9 mouse cellular contexts compared by ENCODE assay signal in the genomic region with DNA sequence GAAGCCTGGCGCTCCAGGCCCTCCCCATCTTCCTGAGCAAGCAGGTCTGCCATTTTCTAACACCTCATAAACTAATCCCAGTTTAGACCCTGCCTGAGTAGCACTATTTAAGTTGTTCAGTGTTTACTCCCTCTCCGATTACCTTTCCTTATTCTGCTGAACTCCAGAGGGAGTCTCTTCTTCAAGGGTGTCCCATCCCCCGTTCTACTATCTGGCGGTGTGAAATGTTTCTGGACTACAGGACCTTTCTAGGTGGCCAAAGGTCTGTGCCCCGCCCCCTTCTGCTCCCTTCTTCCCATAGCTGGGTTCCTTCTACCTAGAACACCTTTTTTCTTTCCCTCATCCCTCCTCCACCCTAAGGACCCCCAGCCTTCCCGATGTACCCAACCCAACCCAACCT. TPM values are rescaled to one million over a fixed set of nuclear protein-coding genes. Genes with fewer than 3 reads are reported as not detected.
DNase-seq lines count a peak whose midpoint lies in the region; ATAC-seq lines count a peak whose summit lies in the region.
"Had no signal": no experiment of that assay in that cellular context is flagged by ENCODE, and none has a peak within 500 bp of the region (broad histone marks: within the 10 kb centered on the region; RNA-seq: fewer than 3 reads in every experiment).

No protein-coding gene starts in this region.

- DNase-seq in heart, postnatal 10 days, result no peak
- peak; percentile 35 to 70 for DNase-seq in kidney, adult 8-10 months
- no peak for DNase-seq in urinary bladder, adult 2 months (ENCODE audit: low spot score)
- DNase-seq in left cerebral cortex, postnatal 4 days, result no peak
- no peak for DNase-seq in thymus, postnatal 36 days

- H3K36me3 ChIP-seq in heart, embryonic 13.5 days, result no peaks in the 10 kb centered on the region
- H3K36me3 ChIP-seq in embryonic facial prominence, embryonic 12.5 days, result no peaks in the 10 kb centered on the region
- H3K36me3 ChIP-seq in midbrain, embryonic 15.5 days (replicated peaks), result no peaks in the 10 kb centered on the region
- H3K36me3 ChIP-seq: G1E had no signal

- H3K27me3 ChIP-seq in heart, embryonic 13.5 days (replicated peaks), result peaks cover 45% of the 10 kb centered on the region
- peaks cover 37% of the 10 kb centered on the region for H3K27me3 ChIP-seq in embryonic facial prominence, embryonic 12.5 days
- H3K27me3 ChIP-seq in midbrain, embryonic 15.5 days (replicated peaks), result peaks cover 24% of the 10 kb centered on the region; the same call in 1 of the 2 replicates

- H3K4me1 ChIP-seq in heart, embryonic 13.5 days, result peaks cover 29% of the 10 kb centered on the region
- H3K4me1 ChIP-seq in embryonic facial prominence, embryonic 12.5 days, result peaks cover 28% of the 10 kb centered on the region
- H3K4me1 ChIP-seq in midbrain, embryonic 15.5 days, result peaks cover 21% of the 10 kb centered on the region

- no peaks in the 10 kb centered on the region for H3K9me3 ChIP-seq in heart, embryonic 13.5 days
- no peaks in the 10 kb centered on the region for H3K9me3 ChIP-seq in embryonic facial prominence, embryonic 12.5 days
- H3K9me3 ChIP-seq in midbrain, embryonic 15.5 days, result no peaks in the 10 kb centered on the region

- H3K4me3 ChIP-seq in heart, embryonic 13.5 days, result peak overlapping the region; percentile 71
- H3K4me3 ChIP-seq in embryonic facial prominence, embryonic 12.5 days, result peak overlapping the region; percentile 58; the same call in 1 of the 2 replicates
- peak overlapping the region; percentile 70 for H3K4me3 ChIP-seq in midbrain, embryonic 15.5 days

- peak overlapping the region; percentile 82; the same call in 1 of the 2 replicates for H3K9ac ChIP-seq in heart, embryonic 13.5 days
- H3K9ac ChIP-seq in embryonic facial prominence, embryonic 12.5 days, result peak overlapping the region; percentile 62; the same call in 1 of the 2 replicates
- H3K9ac ChIP-seq in midbrain, embryonic 15.5 days, result peak overlapping the region; percentile 85

- peak overlapping the region; percentile 100 for H3K4me2 ChIP-seq in heart, embryonic 13.5 days
- peak overlapping the region; percentile 99 for H3K4me2 ChIP-seq in embryonic facial prominence, embryonic 12.5 days (replicated peaks)
- peak overlapping the region; percentile 88 for H3K4me2 ChIP-seq in midbrain, embryonic 15.5 days

- intact Hi-C loops in heart, postnatal 10 days (cut with DNase I), result loop anchor here (10.0 kb wide), 1 partner anchor 275 kb away; no protein-coding TSS in a partner anchor
- intact Hi-C loops in left cerebral cortex, postnatal 4 days (cut with DNase I), result no loop called here

- 12% methylated on average over 6 of the region's 6 CpGs for WGBS in heart, embryonic 13.5 days
- WGBS in embryonic facial prominence, embryonic 12.5 days, result 10% methylated on average over 6 of the region's 6 CpGs
- 13% methylated on average over 6 of the region's 6 CpGs for WGBS in midbrain, embryonic 15.5 days

- ATAC-seq in heart, embryonic 13.5 days (ENCODE audit: extremely low read depth, insufficient number of reproducible peaks, low FRiP score, low TSS enrichment), result no peak
- ATAC-seq in embryonic facial prominence, embryonic 12.5 days (ENCODE audit: insufficient number of reproducible peaks, insufficient read depth, low FRiP score, low TSS enrichment), result no peak
- no peak for ATAC-seq in midbrain, embryonic 15.5 days (replicated peaks)

- H3K27ac ChIP-seq in heart, embryonic 13.5 days (replicated peaks), result no peak overlapping the region
- H3K27ac ChIP-seq in embryonic facial prominence, embryonic 12.5 days, result no peak overlapping the region
- H3K27ac ChIP-seq in midbrain, embryonic 15.5 days, result peak overlapping the region; percentile 90

RNA-seq across cellular contexts. Expression of a gene that starts 32.6 kb away (rescaled TPM):
- polyA plus RNA-seq in heart, embryonic 13.5 days (2015; fragmentation: Nextera tagmentation; extraction: Ambion mirVana), result 20.6 and 23.8 TPM in 2 replicates
- total RNA-seq in heart, postnatal 10 days (2021), result 10 to 100 TPM; 31.3 to 42.1 TPM
- 38.7 and 43.5 TPM in 2 replicates for polyA plus RNA-seq in embryonic facial prominence, embryonic 12.5 days (2016; fragmentation: Nextera tagmentation; extraction: Ambion mirVana)
- polyA plus RNA-seq in midbrain, embryonic 15.5 days (2015; fragmentation: Nextera tagmentation; extraction: Ambion mirVana), result 37.2 and 40.4 TPM in 2 replicates
- 27.1 and 49.9 TPM in 2 replicates for polyA plus RNA-seq in urinary bladder, adult 2 months (2012; rRNA removed)
- 100 to 1,000 TPM in 1 of 2 experiments, 10 to 100 TPM in 1; 95.7 to 102 TPM for total RNA-seq in left cerebral cortex, postnatal 4 days (2021)

RNA-seq across cellular contexts. Expression of a gene that starts 36.0 kb away (rescaled TPM):
- polyA plus RNA-seq in heart, embryonic 13.5 days (2015; fragmentation: Nextera tagmentation; extraction: Ambion mirVana), result 6.9 and 9.0 TPM in 2 replicates
- 10 to 100 TPM; 15.6 to 16.0 TPM for total RNA-seq in heart, postnatal 10 days (2021)
- polyA plus RNA-seq in embryonic facial prominence, embryonic 12.5 days (2016; fragmentation: Nextera tagmentation; extraction: Ambion mirVana), result 3.3 and 3.6 TPM in 2 replicates
- polyA plus RNA-seq in midbrain, embryonic 15.5 days (2015; fragmentation: Nextera tagmentation; extraction: Ambion mirVana), result 1.6 TPM in 2 replicates
- polyA plus RNA-seq in urinary bladder, adult 2 months (2012; rRNA removed), result 4.9 and 15.4 TPM in 2 replicates
- total RNA-seq in left cerebral cortex, postnatal 4 days (2021), result 10 to 100 TPM; 10.3 to 12.4 TPM

Comparison
In these comparisons a context has a peak if more than half of its experiments do, and no peak if none do; other contexts are left out.
1. DNase-seq: peak in kidney, adult 8-10 months (2 of 2); none in heart, postnatal 10 days (0 of 2), urinary bladder, adult 2 months (single experiment), left cerebral cortex, postnatal 4 days (single experiment) and thymus, postnatal 36 days (0 of 2).
2. Peak in every context shown above with its lines, with median percentiles within 50 percentile points of each other: H3K4me2 ChIP-seq, H3K4me3 ChIP-seq and H3K9ac ChIP-seq.